Mouse (Mus musculus): ENCODE results near the gene Upp2.

Gene Upp2

GRCm38 (mm10) chr2:58759676-58760075, 192.6 kb downstream of the Upp2 start:
- CTCF ChIA-PET: no interaction called here

DNA sequence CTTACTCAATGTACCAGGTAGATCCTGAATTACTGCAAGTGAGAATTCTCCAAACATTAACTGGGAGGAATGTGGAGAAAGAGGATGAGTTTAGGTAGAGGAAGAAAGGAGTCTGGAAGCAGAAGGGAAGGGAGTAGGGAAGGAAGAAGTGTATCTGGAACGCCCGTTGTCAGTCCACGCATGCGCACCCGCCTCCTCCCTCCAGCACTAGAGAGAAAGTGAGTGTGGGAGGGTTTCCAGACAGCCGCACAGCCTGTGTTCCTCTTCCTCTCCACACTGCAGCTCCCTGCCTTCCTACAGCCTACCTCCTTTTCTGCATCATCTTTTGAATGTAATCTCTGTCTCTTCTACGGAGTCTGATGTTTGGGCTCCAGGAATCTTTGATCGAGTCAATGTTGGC, 198.0 kb downstream of the Upp2 start:
- CTCF ChIA-PET: no interaction called here

GRCm38 (mm10) chr2:58773833-58774232, 206.7 kb downstream of the Upp2 start:
- CTCF ChIA-PET: no interaction called here

- CTCF ChIA-PET: no interaction called here
Observed at GRCm38 (mm10) chr2:58778986-58779495, 211.9 kb downstream of the Upp2 start.

DNA sequence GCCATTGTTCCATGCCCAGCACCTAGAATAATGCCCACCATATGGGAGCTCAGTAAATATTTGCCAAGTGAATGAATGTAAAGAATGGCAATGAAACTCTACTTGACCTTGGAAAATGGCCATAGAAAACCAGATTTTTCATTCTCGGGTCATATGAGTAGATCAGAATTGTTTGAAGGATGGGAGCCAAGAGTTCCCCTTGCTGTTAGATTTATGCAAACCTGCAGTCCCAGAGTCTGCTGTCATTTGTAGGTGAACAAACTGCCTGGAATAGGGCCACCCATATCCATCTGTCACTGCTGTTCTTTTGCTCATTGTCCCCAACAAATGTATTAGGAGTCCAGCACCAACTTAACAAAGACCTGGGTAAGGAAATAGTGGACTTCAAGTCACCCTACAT, 216.4 kb downstream of the Upp2 start:
- CTCF ChIA-PET: no interaction called here

DNA sequence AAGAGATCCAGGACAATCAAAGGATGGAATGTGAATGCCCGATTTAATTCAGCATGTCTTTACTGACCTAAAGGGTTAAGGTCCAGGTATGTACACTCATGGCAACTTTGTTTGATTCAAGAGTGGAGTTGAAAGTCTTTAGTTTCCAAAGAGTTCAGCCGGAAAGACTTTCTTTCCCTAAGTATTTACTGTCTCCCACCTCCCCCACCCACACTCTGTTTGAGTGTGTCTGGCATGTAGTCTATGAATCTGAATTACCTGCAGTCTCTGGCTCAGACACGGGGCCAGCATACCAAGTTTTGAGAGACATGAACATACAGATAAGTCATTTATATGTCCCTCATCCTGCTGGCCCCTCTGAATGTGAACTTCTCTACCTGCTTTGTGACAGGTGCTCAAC, 219.1 kb downstream of the Upp2 start:
- CTCF ChIA-PET: no interaction called here

- CTCF ChIA-PET: no interaction called here
Observed at GRCm38 (mm10) chr2:58786681-58787080, 219.6 kb downstream of the Upp2 start.

GRCm38 (mm10) chr2:58787360-58787759, 220.3 kb downstream of the Upp2 start:
- CTCF ChIA-PET: no interaction called here

DNA sequence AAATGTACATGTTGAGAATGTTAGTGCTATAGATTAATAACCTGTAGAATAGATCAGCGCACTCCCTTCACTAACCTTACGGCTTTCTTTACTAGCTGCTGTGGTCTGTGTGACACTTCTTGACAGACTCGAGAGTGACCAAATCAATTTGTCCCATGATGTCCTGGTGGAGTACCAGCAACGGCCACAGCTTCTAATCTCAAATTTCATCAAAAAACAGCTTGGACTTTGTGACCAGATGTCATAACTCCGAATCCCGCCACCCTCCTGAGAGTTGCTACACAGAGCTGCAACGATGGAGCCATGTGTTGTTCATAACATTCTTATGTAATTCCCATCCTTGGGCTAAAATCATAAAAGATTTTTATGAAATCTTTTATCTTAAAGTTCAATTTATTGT, 222.8 kb downstream of the Upp2 start:
- CTCF ChIA-PET: no interaction called here

- CTCF ChIA-PET: no interaction called here
Observed at GRCm38 (mm10) chr2:58790361-58790760, 223.3 kb downstream of the Upp2 start.

DNA sequence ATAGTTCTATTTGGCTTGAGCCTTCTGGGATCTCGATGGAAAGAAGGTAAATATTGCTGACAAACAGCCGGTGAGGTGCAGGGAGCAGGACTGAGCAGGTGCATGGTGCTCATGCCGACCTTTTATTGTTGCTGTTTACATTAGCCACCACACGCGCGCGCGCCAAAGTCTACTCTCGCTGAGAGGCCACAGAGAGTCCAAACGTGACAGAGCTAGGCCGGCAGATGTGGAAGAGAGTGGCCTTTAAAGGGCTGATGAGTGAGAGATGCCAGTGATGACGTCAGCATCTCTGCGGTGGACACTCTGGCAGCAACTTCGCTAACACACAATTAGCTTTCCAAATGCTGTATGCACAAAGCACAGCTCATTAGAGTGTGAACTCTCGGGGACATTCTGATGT, 227.4 kb downstream of the Upp2 start:
- CTCF ChIA-PET: no interaction called here

DNA sequence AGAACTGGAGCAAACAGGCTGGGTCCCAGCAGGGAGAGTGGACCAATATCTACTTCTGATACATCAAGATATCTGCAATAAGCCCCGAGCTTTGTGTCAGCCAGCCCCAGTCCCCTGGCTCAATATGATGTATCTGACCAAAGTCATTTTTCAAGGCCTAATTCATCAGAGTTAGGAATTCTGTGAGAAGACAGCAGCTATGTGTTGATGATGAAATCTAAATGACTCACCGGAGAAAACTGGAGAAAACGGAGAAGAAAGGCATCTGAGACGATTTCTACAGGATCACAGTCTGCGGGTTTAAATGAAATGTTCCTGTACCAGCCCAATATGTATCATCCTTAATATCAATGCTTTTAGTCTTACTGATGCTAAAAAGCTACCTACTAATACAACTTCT, 228.3 kb downstream of the Upp2 start:
- CTCF ChIA-PET: no interaction called here

DNA sequence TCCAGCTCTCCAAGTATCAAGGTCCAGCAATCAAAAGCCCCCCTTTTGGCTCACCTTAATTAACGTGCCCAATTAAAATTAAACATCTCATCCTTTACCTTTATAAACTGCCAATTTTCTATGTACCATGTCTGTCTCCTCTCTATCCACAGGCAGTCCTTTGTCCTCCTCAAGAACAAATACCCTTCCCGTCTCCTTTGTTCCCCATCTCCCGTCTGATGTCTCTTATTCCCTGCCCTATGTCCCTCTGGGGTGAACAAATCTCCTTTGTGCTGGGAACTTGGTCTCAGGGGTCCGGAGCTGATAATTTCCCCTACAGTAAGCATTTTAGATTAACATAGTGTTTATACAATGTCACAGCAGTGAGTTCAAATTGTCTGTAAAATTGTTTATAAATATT, 230.4 kb downstream of the Upp2 start:
- CTCF ChIA-PET: no interaction called here

- CTCF ChIA-PET: no interaction called here
Observed at GRCm38 (mm10) chr2:58799126-58799525, 232.0 kb downstream of the Upp2 start.

GRCm38 (mm10) chr2:58799623-58800022, 232.5 kb downstream of the Upp2 start:
- CTCF ChIA-PET: no interaction called here

DNA sequence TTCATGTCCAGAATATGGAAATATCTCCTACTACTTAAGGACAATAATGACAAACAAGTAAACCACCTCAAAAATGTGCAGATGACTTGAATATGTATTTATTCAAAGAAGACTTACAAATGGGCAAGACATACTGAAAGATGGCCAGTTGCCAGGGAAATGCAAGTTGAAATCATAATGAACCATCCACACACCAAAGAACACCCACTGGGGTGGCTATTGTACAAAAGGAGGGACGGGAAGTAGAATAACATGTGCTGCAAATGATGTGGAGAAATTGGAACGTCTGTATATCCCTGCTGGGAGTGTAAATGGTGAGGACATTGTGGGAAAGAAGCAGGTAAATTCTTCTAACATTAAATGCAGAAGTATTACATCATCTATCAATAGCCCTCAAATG, 245.8 kb downstream of the Upp2 start:
- CTCF ChIA-PET: no interaction called here

DNA sequence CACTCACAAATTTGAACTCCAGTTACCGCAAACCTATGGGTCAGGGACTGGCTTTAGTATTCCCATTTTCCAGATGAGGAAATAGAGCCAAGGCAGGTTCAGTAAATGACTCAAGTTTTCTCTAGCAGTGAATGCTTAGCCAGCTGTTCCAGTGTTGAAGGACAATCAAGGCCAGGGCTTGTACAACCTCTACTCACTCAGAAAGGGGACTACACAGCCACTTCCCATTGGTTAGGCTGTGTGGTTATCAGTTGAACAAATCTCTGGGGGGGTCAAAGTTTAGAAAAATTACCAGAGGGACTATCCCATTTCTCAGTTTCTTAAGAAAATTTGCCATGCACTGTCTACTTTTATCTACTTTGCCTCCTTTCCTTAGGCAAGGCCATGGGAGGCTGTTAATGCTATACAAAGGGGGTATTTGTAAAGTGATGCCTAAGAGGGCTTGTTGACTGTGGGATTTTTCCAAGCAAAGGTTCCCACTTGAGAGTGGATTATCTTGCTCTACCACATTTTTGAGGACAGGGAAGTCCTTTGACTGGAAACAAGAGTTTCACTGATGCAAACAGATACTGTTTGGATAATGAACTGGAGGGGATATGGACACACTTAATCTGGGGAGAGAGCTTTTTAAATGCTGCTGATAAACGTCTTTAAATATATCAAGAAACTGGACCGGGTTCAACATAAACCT, 262.0 kb downstream of the Upp2 start:
- CTCF ChIA-PET: no interaction called here

GRCm38 (mm10) chr2:58829981-58830742, 263.1 kb downstream of the Upp2 start:
- CTCF ChIA-PET: no interaction called here

GRCm38 (mm10) chr2:58832253-58832980, 265.3 kb downstream of the Upp2 start:
- CTCF ChIA-PET: no interaction called here

DNA sequence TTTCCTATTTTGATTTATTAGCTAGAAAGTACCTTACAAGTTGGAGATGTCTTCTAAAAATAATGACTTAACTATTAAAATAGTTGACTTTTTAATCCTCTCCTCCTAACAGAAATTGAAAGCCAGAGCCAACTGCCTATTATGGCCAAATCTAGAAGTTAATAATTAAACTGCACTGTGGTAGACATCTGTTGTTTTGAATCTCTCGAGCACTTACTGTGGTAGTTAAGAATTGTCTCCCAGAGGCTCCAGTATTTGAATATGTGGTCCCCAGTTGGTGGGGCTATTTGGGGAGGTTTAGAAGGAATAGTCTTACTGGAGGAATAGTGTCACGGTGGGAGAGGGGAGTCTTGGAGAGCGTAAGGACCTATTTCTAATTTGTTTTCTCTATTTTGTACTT, 273.9 kb downstream of the Upp2 start:
- CTCF ChIA-PET: no interaction called here

GRCm38 (mm10) chr2:58842443-58842842, 275.3 kb downstream of the Upp2 start:
- CTCF ChIA-PET: no interaction called here

Measured in spleen, embryonic (tissue).